Mouse (Mus musculus): ENCODE measurements around the gene Kcnc2.

DNA sequence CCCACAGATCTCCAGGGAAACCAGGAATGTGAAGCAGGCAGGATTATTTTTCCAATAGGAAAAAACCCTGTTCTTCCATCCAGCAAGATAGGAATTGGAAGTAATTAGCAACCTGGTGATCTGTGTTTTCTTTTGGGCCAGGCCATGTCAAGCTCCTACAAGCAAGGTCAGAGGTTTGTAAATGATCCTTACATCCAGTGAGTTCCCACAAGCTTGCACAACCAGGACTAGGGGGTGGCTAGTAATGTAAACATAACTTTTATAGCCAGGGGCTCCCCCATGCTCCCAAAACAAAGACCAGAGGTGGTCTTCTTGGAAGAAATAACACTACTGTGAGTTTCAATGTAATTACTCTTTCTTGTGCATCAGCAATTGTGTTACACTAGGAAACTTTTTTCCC, 214.9 kb downstream of the Kcnc2 start:
- TF ChIP-seq CTCF (IDR thresholded peaks at IDR 0.05; ENCODE audit: borderline replicate concordance, extremely low read depth, insufficient read depth, insufficient read length) (no peak), POLR2A (IDR thresholded peaks at IDR 0.05; ENCODE audit: borderline replicate concordance, extremely low read depth, insufficient read depth, insufficient read length, poor library complexity, severe bottlenecking) (no peak)

All from brain, embryonic 14.5 days (tissue).